Mouse (Mus musculus): ENCODE data around the gene Ethe1.

- no peak for TF ChIP-seq CTCF (IDR thresholded peaks at IDR 0.05; ENCODE audit: control insufficient read depth, insufficient read depth, insufficient read length)
- TF ChIP-seq MAX (IDR thresholded peaks at IDR 0.05), result no peak
These were observed at the start of gene Ethe1, which contains the start of gene Zfp575 for GRCm38 (mm10) chr7:24587330-24588105.

All from C2C12 (cell line).